Mouse (Mus musculus) testis, adult 2 months (tissue): ENCODE measurements around the gene Mon1b.

Experiments
- CTCF ChIP-seq: fragments of 200-500 bp; IDR thresholded peaks from 2 replicates; pipeline ENCODE4 v1.5.1; 2012; ENCODE audit warnings: low read depth, mild to moderate bottlenecking, inconsistent platforms, low read length, moderate library complexity; ENCODE audit not compliant: control insufficient read depth, insufficient read depth, insufficient replicate concordance
- POLR2A ChIP-seq: fragments of 200-500 bp; IDR thresholded peaks from 2 replicates; pipeline ENCODE4 v1.6.1; 2012; ENCODE audit warnings: low read depth, mild to moderate bottlenecking, inconsistent platforms, low read length, moderate library complexity; ENCODE audit not compliant: control insufficient read depth

DNA sequence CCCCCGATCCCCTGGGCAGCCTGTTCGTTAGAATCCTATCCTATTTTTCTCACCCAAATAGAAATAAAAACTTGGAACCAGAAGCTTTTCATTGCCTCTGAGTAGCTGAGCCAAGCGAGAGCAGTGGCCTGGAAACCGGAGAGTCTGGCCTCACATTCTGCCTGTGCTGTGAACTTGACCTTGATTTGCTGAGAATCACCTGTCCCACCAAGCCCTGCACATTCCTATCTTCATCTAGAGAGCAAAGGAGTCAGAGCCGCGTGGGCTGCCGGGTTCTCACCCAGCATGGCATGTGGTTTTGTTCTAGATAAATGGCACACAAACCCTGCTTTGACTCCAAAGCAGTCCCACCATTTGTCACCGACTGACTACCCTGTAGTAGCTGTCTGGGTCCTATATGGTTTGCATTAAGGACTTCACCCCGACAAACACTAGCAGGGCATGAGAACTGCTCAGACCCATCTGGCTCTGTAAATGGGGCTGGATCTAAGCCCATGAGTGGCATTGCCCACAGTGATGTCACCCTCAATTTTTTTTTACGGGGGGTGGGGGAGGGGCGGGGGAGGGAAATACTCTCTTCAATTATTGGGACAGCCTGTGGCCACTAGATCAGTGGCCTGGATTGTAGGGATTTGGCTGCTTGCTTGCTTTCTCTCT, 37.3 kb downstream of the Mon1b start:
- no peak for TF ChIP-seq CTCF
- TF ChIP-seq POLR2A: no peak
